Comparison of ENCODE assay signal across 25 mouse cellular contexts in genomic region chr6:5855526-5855925, GRCm38 (mm10).
"Had no signal": no experiment of that assay in that cellular context is flagged by ENCODE, and none has a peak within 500 bp of the region (broad histone marks: within the 10 kb centered on the region; RNA-seq: fewer than 3 reads in every experiment).

No protein-coding gene starts in this region.

- H3K9me3 ChIP-seq: limb, embryonic 13.5 days; liver, embryonic 12.5 days; liver, embryonic 15.5 days; lung, embryonic 15.5 days; megakaryocyte, embryonic 14.5 days; midbrain, embryonic 10.5 days; midbrain, embryonic 15.5 days; neural tube, embryonic 12.5 days; neural tube, embryonic 15.5 days had no signal

- DNase-seq: kidney, adult 9 months; kidney, postnatal 14 days; kidney, postnatal 4 days; layer of hippocampus, postnatal 36 days; liver; lung, adult 18-20 months; lung, postnatal 10 days; lung, postnatal 36 days; right cerebral cortex, adult 18-20 months; right cerebral cortex, postnatal 14 days; right cerebral cortex, postnatal 4 days; thymus, adult 2 months; thymus, postnatal 14 days; thymus, postnatal 4 days had no signal

- H3K9ac ChIP-seq: limb, embryonic 13.5 days; liver, embryonic 12.5 days; liver, embryonic 15.5 days; lung, embryonic 15.5 days; midbrain, embryonic 15.5 days; neural tube, embryonic 12.5 days; neural tube, embryonic 15.5 days had no signal

- H3K36me3 ChIP-seq: limb, embryonic 13.5 days; liver, embryonic 12.5 days; liver, embryonic 15.5 days; lung, embryonic 15.5 days; midbrain, embryonic 10.5 days; midbrain, embryonic 15.5 days; neural tube, embryonic 12.5 days; neural tube, embryonic 15.5 days had no signal

- H3K27me3 ChIP-seq: liver, embryonic 12.5 days; liver, embryonic 15.5 days; lung, embryonic 15.5 days; midbrain, embryonic 15.5 days; neural tube, embryonic 12.5 days had no signal

- H3K27ac ChIP-seq: left cerebral cortex, adult 2 months; limb, embryonic 13.5 days; liver, embryonic 12.5 days; liver, embryonic 15.5 days; lung, embryonic 15.5 days; midbrain, embryonic 10.5 days; midbrain, embryonic 15.5 days; neural tube, embryonic 12.5 days; neural tube, embryonic 15.5 days; stomach, postnatal 0 days had no signal

- H3K4me2 ChIP-seq: limb, embryonic 13.5 days; liver, embryonic 12.5 days; liver, embryonic 15.5 days; lung, embryonic 15.5 days; midbrain, embryonic 15.5 days; neural tube, embryonic 12.5 days; neural tube, embryonic 15.5 days had no signal

- H3K4me3 ChIP-seq: left cerebral cortex, adult 2 months; limb, embryonic 13.5 days; liver, embryonic 12.5 days; liver, embryonic 15.5 days; lung, embryonic 15.5 days; megakaryocyte, embryonic 14.5 days; midbrain, embryonic 10.5 days; midbrain, embryonic 15.5 days; neural tube, embryonic 12.5 days; neural tube, embryonic 15.5 days had no signal

- ATAC-seq: liver, embryonic 12.5 days; midbrain, embryonic 15.5 days had no signal
